Mouse (Mus musculus) olfactory bulb, adult 2 months (tissue): ENCODE data around the gene Sirt3. TPM values are rescaled to one million over a fixed set of nuclear protein-coding genes. Genes with fewer than 3 reads are reported as not detected.

Experiments used
- H3K27ac ChIP-seq: fragments of 200-500 bp; 2 replicates; pipeline ENCODE4 v1.5.1; 2012; ENCODE audit warnings: low read depth, low read length; ENCODE audit not compliant: insufficient read depth
- H3K4me1 ChIP-seq: fragments of 200-500 bp; 2 replicates; pipeline ENCODE4 v1.6.1; 2012; ENCODE audit warnings: low read length; ENCODE audit not compliant: control insufficient read depth, insufficient read depth
- H3K4me3 ChIP-seq: fragments of 200-500 bp; 2 replicates; pipeline ENCODE4 v1.5.1; 2012; ENCODE audit warnings: mild to moderate bottlenecking, low read depth, low read length, moderate library complexity; ENCODE audit not compliant: insufficient read depth
- CTCF ChIP-seq: fragments of 200-500 bp; IDR thresholded peaks from 2 replicates; pipeline ENCODE4 v1.5.1; 2012; ENCODE audit warnings: low read depth, mild to moderate bottlenecking, low read length, moderate library complexity; ENCODE audit not compliant: insufficient read depth
- POLR2A ChIP-seq: fragments of 200-500 bp; IDR thresholded peaks from 2 replicates; pipeline ENCODE4 v1.6.1; 2012; ENCODE audit warnings: mild to moderate bottlenecking, low read depth, low read length, moderate library complexity; ENCODE audit not compliant: insufficient read depth
- WGBS: fragments of 180-500 bp; shearing (Covaris S2); methylation state at CpG from one replicate; pipeline ENCODE4 v1.1.7; 2018; 5-methylcytosine and 5-hydroxymethylcytosine counted together
- polyA plus RNA-seq: library from polyadenylated mRNA; stranded (reverse); fragments of >200 nt; gene quantifications from 2 replicates; pipeline ENCODE4 v1.2.4, GENCODE M21; 2012; ENCODE audit warnings: low replicate concordance; ENCODE audit not compliant: missing spikeins, insufficient read depth, insufficient read length

Gene Sirt3
- polyA plus RNA-seq, 1 experiment = not detected

GRCm38 (mm10) chr7:140880419-140880818 is 1.7 kb downstream of the Sirt3 start:
- H3K27ac ChIP-seq = no peak overlapping the region
- no peak overlapping the region for H3K4me3 ChIP-seq
- WGBS = 77% methylated on average over 3 of the region's 3 CpGs
- H3K4me1 ChIP-seq = peaks cover 3% of the 10 kb centered on the region; the same call in 1 of the 2 replicates
- no peak for TF ChIP-seq POLR2A
- TF ChIP-seq CTCF = no peak

DNA sequence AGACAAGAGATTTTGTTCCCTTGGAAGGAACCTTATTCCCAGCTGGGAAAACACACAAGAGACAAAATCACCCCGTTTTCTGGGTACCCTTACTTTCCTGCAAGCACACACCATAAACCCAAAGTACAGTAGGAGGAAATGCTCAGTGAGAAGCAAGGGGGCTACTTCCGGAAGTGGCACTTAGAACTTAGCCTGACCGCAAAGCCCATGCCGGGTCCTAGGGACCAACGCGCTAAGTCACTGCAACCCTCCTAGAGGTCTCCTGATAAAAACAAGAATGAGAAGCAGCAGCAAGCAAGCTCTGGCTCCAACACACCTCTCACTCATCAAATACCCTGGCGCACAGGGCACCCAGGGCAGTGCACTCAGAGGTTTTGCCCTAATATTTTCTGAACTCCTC is 2.8 kb downstream of the Sirt3 start:
- WGBS = 93% methylated on average over 7 of the region's 7 CpGs
- H3K4me1 ChIP-seq = peaks cover 3% of the 10 kb centered on the region; the same call in 1 of the 2 replicates
- no peak for TF ChIP-seq POLR2A
- no peak for TF ChIP-seq CTCF
- no peak overlapping the region for H3K27ac ChIP-seq
- no peak overlapping the region for H3K4me3 ChIP-seq

DNA sequence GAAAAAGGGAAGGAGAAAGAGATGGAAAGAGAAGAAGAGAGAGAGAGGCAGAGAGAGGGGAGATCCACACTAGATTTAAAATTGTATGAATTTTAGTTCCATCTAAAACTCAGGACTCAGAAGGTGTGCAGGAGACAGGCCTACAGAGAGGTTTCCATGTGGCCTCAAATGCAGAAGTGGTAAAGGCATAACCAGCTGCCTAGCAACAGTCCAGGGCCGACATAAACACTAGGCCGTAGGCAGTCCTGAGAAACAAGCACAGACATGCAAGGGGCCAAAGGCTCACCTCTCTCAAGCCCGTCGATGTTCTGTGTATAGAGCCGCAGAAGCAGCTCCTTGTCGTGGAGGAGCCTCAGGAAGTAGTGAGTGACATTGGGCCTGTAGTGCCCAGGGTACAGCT is 4.7 kb downstream of the Sirt3 start:
- Histone ChIP-seq H3K4me1 (peaks cover 3% of the 10 kb centered on the region; the same call in 1 of the 2 replicates), H3K27ac (no peak overlapping the region), H3K4me3 (no peak overlapping the region)
- TF ChIP-seq POLR2A (no peak), CTCF (no peak)
- 84% methylated on average over 6 of the region's 6 CpGs for WGBS

DNA sequence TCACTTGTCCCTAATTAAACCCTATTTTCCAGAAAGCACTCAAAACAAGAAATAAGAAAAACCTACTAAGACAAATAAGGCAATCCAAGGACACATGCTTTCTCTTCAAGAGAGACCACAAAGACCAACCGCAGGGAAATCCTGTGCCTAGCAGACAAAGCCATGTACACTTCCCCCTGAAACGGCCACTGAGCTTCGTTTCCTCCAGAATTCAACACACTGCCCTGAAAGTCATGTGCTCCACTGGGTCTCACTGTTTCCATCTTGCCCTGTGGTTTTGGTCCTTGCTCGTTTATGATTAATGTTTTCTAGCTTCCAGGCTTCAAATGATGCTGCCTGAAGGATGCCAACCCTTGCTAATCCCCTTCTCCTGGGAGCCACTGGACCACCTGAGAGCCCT is 7.9 kb downstream of the Sirt3 start:
- Histone ChIP-seq H3K27ac (no peak overlapping the region), H3K4me3 (no peak overlapping the region), H3K4me1 (no peaks in the 10 kb centered on the region; the same call in 1 of the 2 replicates)
- WGBS = 59% methylated on average over 4 of the region's 4 CpGs
- no peak for TF ChIP-seq POLR2A
- TF ChIP-seq CTCF = no peak

- H3K27ac ChIP-seq = no peak overlapping the region
- WGBS = 86% methylated on average over 12 of the region's 12 CpGs
- H3K4me1 ChIP-seq = no peaks in the 10 kb centered on the region; the same call in 1 of the 2 replicates
- no peak for TF ChIP-seq CTCF
- no peak for TF ChIP-seq POLR2A
- H3K4me3 ChIP-seq = no peak overlapping the region
These were observed 17.3 kb downstream of the Sirt3 start for GRCm38 (mm10) chr7:140864761-140865160.

DNA sequence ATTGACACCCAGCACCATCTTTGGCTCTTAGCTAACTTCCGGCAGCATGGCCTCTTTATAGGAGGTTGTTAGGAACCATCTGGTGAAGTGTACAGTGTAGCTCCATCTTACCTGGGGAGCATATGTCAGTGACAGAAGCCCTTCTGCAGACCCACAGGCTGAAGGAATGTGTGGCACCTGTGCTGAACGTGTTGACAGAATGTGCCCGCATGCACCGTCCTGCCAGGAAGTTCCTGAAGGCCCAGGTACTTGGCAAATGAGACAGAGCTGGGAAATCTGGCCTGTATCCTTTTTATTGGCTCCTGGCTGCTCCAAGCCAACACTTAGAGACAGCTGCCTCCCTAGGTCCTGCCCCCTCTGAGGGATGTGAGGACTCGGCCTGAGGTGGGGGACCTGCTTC is 21.4 kb downstream of the Sirt3 start:
- 86% methylated on average over 5 of the region's 5 CpGs for WGBS

DNA sequence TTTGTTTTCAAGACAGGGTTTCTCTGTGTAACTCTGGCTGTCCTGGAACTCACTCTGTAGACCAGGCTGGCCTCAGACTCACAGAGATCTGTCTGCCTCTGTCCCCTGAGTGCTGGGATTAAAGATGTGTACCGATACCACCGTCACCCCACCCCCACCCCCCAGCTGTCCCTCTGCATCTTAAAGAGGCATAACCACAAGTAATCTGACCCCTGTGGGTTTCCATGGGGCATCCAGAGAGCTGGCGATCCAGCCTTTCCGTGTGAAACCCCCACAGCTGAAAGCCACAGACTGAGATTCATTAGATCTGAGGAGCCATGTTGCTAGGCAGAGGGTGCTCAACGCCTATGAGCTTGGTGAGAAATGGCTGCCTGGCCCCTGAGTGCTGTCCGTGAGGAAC is 22.1 kb downstream of the Sirt3 start:
- Histone ChIP-seq H3K27ac (no peak overlapping the region), H3K4me3 (no peak overlapping the region), H3K4me1 (peaks cover 29% of the 10 kb centered on the region)
- TF ChIP-seq CTCF (no peak), POLR2A (no peak)
- 79% methylated on average over 6 of the region's 6 CpGs for WGBS

More for the DNA sequence above, 21.4 kb downstream of the Sirt3 start:
- no peak overlapping the region for H3K27ac ChIP-seq
- TF ChIP-seq CTCF (no peak), POLR2A (no peak)
- peaks cover 22% of the 10 kb centered on the region for H3K4me1 ChIP-seq
- H3K4me3 ChIP-seq = no peak overlapping the region

DNA sequence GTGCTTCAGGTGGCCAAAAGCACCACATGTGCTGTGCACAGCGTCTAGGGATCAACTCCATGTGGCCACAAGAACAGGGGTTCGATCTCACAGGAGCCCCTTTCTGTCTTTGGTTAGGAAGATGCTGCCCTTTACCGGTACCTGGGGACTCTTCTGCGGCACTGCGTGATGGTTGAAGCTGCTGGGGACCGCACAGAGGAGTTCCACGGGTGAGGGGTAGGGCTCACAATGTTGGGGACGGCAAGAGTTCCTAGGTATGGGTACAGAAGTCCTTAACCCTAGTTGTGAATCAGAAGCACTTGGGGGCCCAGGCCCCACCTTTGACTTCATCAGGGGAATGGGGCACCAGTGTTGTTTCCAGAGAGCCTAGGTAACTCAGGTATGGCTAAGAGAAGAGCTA is 23.4 kb downstream of the Sirt3 start:
- Histone ChIP-seq H3K27ac (no peak overlapping the region), H3K4me1 (peaks cover 32% of the 10 kb centered on the region), H3K4me3 (peak overlapping the region; percentile 71; the same call in 1 of the 2 replicates)
- 94% methylated on average over 8 of the region's 8 CpGs for WGBS
- TF ChIP-seq POLR2A (no peak), CTCF (no peak)

DNA sequence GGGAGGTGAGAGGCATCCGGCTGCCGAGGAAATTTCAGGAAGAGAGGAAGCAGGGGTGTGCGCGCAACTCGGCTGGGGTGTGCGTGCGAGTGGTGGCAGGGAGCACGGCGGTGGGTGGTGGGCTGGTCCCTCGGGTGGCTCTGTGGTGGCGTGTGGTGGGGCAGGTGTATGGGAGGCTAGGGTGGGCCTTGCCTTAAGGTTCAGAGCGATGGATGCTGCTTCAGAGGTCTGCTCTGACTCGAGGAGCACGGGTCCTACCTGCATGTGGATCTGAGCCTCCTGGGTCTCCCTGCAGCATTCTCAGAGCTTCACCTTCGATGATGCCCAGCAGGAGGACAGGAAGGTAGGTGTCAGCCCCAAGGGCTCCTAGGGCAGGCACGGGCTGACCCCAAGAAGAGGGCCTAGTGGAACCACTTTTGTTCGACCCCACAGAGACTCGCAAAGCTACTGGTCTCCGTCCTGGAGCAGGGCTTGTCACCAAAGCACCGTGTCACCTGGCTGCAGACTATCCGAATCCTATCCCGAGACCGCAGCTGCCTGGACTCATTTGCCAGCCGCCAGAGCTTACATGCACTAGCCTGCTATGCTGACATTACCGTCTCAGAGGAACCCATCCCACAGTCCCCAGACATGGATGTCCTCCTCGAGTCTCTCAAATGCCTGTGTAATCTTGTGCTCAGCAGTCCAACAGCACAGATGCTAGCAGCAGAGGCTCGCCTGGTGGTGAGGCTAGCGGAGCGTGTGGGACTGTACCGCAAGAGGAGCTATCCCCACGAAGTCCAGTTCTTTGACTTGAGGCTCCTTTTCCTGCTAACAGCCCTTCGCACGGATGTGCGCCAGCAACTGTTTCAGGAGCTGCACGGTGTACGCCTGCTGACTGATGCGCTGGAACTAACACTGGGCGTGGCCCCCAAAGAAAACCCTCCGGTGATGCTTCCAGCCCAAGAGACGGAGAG is 24.3 kb downstream of the Sirt3 start, which contains the start of gene Bet1l:
Gene Bet1l (minus strand): TSS at position 28 of the 956 bp plus-strand sequence.
- Histone ChIP-seq H3K4me3 (peak within 1 kb of the TSS; percentile 71), H3K27ac (peak within 1 kb of the TSS; percentile 68), H3K4me1 (peaks cover 32% of the 10 kb centered on the region)
- TF ChIP-seq POLR2A (no peak), CTCF (no peak)
- WGBS = 25% methylated on average over 40 of the region's 40 CpGs
